Mouse (Mus musculus) kidney, postnatal 14 days (tissue): ENCODE measurements around the gene Fbln1.
A peak's percentile ranks its signal among the peaks of the same experiment; 100 is the strongest.

ENCODE experiments used
- DNase-seq: peaks from one replicate; pipeline ENCODE4 v3.0.0; 2022; ENCODE audit warnings: mixed read lengths

Gene Fbln1

GRCm38 (mm10) chr15:85238821-85239745 lies 33.3 kb downstream of the Fbln1 start:
- peak; percentile 38 for DNase-seq

- DNase-seq: no peak
Measured at GRCm38 (mm10) chr15:85240086-85240485, 34.3 kb downstream of the Fbln1 start.

GRCm38 (mm10) chr15:85241856-85242255 lies 36.1 kb downstream of the Fbln1 start:
- DNase-seq: no peak

GRCm38 (mm10) chr15:85244414-85245161 lies 38.8 kb downstream of the Fbln1 start:
- peak; percentile 55 for DNase-seq

- no peak for DNase-seq
Measured at GRCm38 (mm10) chr15:85245241-85246010, 39.7 kb downstream of the Fbln1 start.

GRCm38 (mm10) chr15:85246016-85246415 lies 40.3 kb downstream of the Fbln1 start:
- no peak for DNase-seq

- DNase-seq: no peak
Measured at GRCm38 (mm10) chr15:85246936-85247335, 41.2 kb downstream of the Fbln1 start.

- no peak for DNase-seq
Measured at GRCm38 (mm10) chr15:85248311-85248710, 42.6 kb downstream of the Fbln1 start.

GRCm38 (mm10) chr15:85249252-85249651 lies 43.5 kb downstream of the Fbln1 start:
- peak; percentile 84 for DNase-seq

GRCm38 (mm10) chr15:85250436-85250835 lies 44.7 kb downstream of the Fbln1 start:
- no peak for DNase-seq

GRCm38 (mm10) chr15:85252476-85252875 lies 46.7 kb downstream of the Fbln1 start:
- no peak for DNase-seq

- DNase-seq: peak; percentile 68
Measured at GRCm38 (mm10) chr15:85257775-85258429, 52.2 kb downstream of the Fbln1 start.

- DNase-seq: no peak
Measured at GRCm38 (mm10) chr15:85262805-85263204, 57.1 kb downstream of the Fbln1 start.

GRCm38 (mm10) chr15:85266729-85267434 lies 61.1 kb downstream of the Fbln1 start:
- peak; percentile 88 for DNase-seq

GRCm38 (mm10) chr15:85267891-85268290 lies 62.1 kb downstream of the Fbln1 start:
- DNase-seq: peak; percentile 58

- DNase-seq: peak; percentile 27
Measured at GRCm38 (mm10) chr15:85272988-85273387, 67.2 kb downstream of the Fbln1 start.

GRCm38 (mm10) chr15:85277221-85277620 lies 71.5 kb downstream of the Fbln1 start:
- DNase-seq: peak; percentile 54

- DNase-seq: no peak
Measured at GRCm38 (mm10) chr15:85278986-85279385, 73.2 kb downstream of the Fbln1 start.

GRCm38 (mm10) chr15:85282021-85282420 lies 76.3 kb downstream of the Fbln1 start:
- no peak for DNase-seq

GRCm38 (mm10) chr15:85284651-85285050 lies 78.9 kb downstream of the Fbln1 start:
- DNase-seq: no peak

- no peak for DNase-seq
Measured at GRCm38 (mm10) chr15:85294632-85295031, 88.9 kb downstream of the Fbln1 start.

- peak; percentile 57 for DNase-seq
Measured at GRCm38 (mm10) chr15:85295544-85295943, 89.8 kb downstream of the Fbln1 start.
